Mouse (Mus musculus) MN1 (cell line): Measurements from ENCODE around the gene Mchr1.

Source experiments
- DNase-seq: peaks from one replicate; pipeline ENCODE4 v3.0.0-alpha.2; 2016; ENCODE audit warnings: low spot score

The Mchr1 gene

GRCm38 (mm10) chr15:81235086-81235920 is at the start of gene Mchr1:
Gene Mchr1, plus strand, starts transcription at chr15:81235499.
- peak; percentile 67 for DNase-seq

- no peak for DNase-seq
Measured at GRCm38 (mm10) chr15:81189061-81189460, 46.2 kb upstream of the Mchr1 start.

- DNase-seq = peak; percentile 58
Measured at GRCm38 (mm10) chr15:81190011-81190629, 45.2 kb upstream of the Mchr1 start.

- peak; percentile 100 for DNase-seq
Measured at GRCm38 (mm10) chr15:81190630-81191178, 44.6 kb upstream of the Mchr1 start, which contains the start of gene Mrtfa. Gene Mrtfa, minus strand, starts transcription at chr15:81190757.

- DNase-seq = no peak
Measured at GRCm38 (mm10) chr15:81191303-81191702, 44.0 kb upstream of the Mchr1 start.

- DNase-seq = no peak
Measured at GRCm38 (mm10) chr15:81192316-81192715, 43.0 kb upstream of the Mchr1 start.

- no peak for DNase-seq
Measured at GRCm38 (mm10) chr15:81192858-81193257, 42.4 kb upstream of the Mchr1 start.

GRCm38 (mm10) chr15:81194791-81195190 is 40.5 kb upstream of the Mchr1 start:
- DNase-seq = no peak

GRCm38 (mm10) chr15:81195447-81195846 is 39.9 kb upstream of the Mchr1 start:
- no peak for DNase-seq

- no peak for DNase-seq
Measured at GRCm38 (mm10) chr15:81197197-81197596, 38.1 kb upstream of the Mchr1 start.

- no peak for DNase-seq
Measured at GRCm38 (mm10) chr15:81198447-81198846, 36.9 kb upstream of the Mchr1 start.

GRCm38 (mm10) chr15:81199372-81199959 is 35.8 kb upstream of the Mchr1 start:
- DNase-seq = peak; percentile 94

GRCm38 (mm10) chr15:81202462-81202861 is 32.8 kb upstream of the Mchr1 start:
- no peak for DNase-seq

GRCm38 (mm10) chr15:81210496-81210895 is 24.8 kb upstream of the Mchr1 start:
- no peak for DNase-seq

GRCm38 (mm10) chr15:81212976-81213375 is 22.3 kb upstream of the Mchr1 start:
- DNase-seq = no peak

GRCm38 (mm10) chr15:81216906-81217653 is 18.2 kb upstream of the Mchr1 start:
- no peak for DNase-seq

- DNase-seq = no peak
Measured at GRCm38 (mm10) chr15:81219054-81219453, 16.2 kb upstream of the Mchr1 start.

GRCm38 (mm10) chr15:81220051-81220450 is 15.2 kb upstream of the Mchr1 start:
- peak; percentile 86 for DNase-seq

- DNase-seq = no peak
Measured at GRCm38 (mm10) chr15:81221446-81221845, 13.9 kb upstream of the Mchr1 start.

- DNase-seq = no peak
Measured at GRCm38 (mm10) chr15:81225016-81225415, 10.3 kb upstream of the Mchr1 start.

GRCm38 (mm10) chr15:81225732-81226131 is 9.6 kb upstream of the Mchr1 start:
- no peak for DNase-seq

- no peak for DNase-seq
Measured at GRCm38 (mm10) chr15:81226796-81227195, 8.5 kb upstream of the Mchr1 start.
